Mouse (Mus musculus) CH12.LX (cell line): Measurements from ENCODE around the gene Slc2a10.

ENCODE experiments used
- CTCF ChIP-seq, 2 experiments: IDR thresholded peaks in 1 of 2; conservative IDR thresholded peaks in 1 of 2; 2 replicates each; pipeline ENCODE4 v1.5.1; 2011 to 2012; ENCODE audit warnings: low read depth in 2 of 2, low read length in 2 of 2, improper control_type of control experiment in 1 of 2, inconsistent platforms in 1 of 2, mild to moderate bottlenecking in 1 of 2, moderate library complexity in 1 of 2
- E2F4 ChIP-seq: IDR thresholded peaks from 2 replicates; pipeline ENCODE4 v1.6.1; 2011; ENCODE audit warnings: low read depth, low read length, improper control_type of control experiment; ENCODE audit not compliant: insufficient replicate concordance
- EP300 ChIP-seq: IDR thresholded peaks from 2 replicates; pipeline ENCODE4 v1.6.1; 2011; ENCODE audit warnings: low read length, improper control_type of control experiment
- JUND ChIP-seq: conservative IDR thresholded peaks from 2 replicates; pipeline ENCODE4 v1.6.1; 2011; ENCODE audit warnings: low read depth, low read length, improper control_type of control experiment
- MYC ChIP-seq: IDR thresholded peaks from 2 replicates; pipeline ENCODE4 v1.6.1; 2011; ENCODE audit warnings: low read depth, mild to moderate bottlenecking, improper control_type of control experiment, low read length
- POLR2A ChIP-seq: IDR thresholded peaks from 2 replicates; pipeline ENCODE4 v1.6.1; 2011; ENCODE audit warnings: low read depth, mild to moderate bottlenecking, improper control_type of control experiment, low read length
- TBP ChIP-seq: conservative IDR thresholded peaks from 2 replicates; pipeline ENCODE4 v1.6.1; 2011; ENCODE audit warnings: low read depth, low read length, improper control_type of control experiment
- USF1 ChIP-seq: IDR thresholded peaks from 2 replicates; pipeline ENCODE4 v1.6.1; 2014; ENCODE audit warnings: low read depth, mild to moderate bottlenecking, inconsistent platforms, low read length, improper control_type of control experiment

- TF ChIP-seq MYC: no peak
- no peak for TF ChIP-seq E2F4
- TF ChIP-seq USF1: no peak
- TF ChIP-seq TBP: no peak
- TF ChIP-seq POLR2A: no peak
- TF ChIP-seq CTCF (conservative IDR thresholded peaks at IDR 0.05 in 1 of 2, IDR thresholded peaks at IDR 0.05 in 1 of 2; ENCODE audit: low read depth in 2 of 2, low read length in 2 of 2): no peak
- TF ChIP-seq JUND: no peak
- TF ChIP-seq EP300: no peak
These were observed 21.6 kb upstream of the Slc2a10 start for GRCm38 (mm10) chr2:165482003-165482402.
